Mouse (Mus musculus): ENCODE measurements around the gene Det1. TPM values are rescaled to one million over a fixed set of nuclear protein-coding genes. Genes with fewer than 3 reads are reported as not detected.

Gene Det1
- polyA plus RNA-seq, 1 experiment from 2014 or later: 13.9 TPM

DNA sequence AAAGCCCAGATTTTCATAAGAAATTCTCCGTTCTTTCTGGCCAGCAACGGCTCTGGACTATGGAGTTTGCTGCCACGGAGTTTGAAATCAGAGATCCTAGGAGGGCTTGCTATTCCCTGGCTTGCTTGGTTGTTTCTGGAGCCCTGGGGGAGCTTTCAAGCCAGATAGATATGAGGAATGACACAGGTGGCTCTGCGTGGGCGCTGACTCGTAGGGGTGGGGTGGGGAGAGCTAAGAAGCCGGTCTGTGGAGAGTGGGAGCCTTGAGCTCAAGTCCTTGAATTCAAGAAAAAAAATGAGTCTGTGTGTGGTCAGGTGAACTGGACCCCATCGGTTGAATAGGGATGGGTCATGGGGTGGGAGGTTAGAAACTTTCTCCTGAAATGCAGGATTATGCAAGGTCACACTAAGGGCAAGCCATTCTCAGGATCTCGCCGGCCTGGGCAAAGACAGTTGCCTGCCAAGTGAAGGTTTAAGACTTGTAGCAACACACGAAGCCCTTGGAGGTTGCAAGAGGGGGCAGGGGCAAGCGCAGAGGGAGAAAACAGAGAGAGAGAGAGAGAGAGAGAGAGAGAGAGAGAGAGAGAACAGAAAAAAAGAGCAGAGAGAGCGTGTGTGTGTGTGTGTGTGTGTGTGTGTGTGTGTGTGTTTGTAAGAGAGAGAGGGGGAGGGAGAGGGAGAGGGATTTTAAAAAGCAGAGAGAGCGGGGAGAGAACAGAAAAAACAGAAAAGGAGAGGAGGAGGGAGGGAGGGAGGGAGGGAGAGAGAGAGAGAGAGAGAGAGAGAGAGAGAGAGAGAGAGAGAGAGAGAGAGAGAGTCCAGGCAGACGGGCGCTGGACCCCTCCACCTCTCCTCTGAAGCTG is 34.8 kb upstream of the Det1 start:
- Histone ChIP-seq H3K36me3 (ENCODE audit: insufficient read depth, low read length) (no peaks in the 10 kb centered on the region), H3K27me3 (ENCODE audit: insufficient read depth, low read length) (peaks cover 26% of the 10 kb centered on the region), H3K27ac (no peak overlapping the region), H3K9ac (ENCODE audit: low read depth, low read length) (no peak overlapping the region), H3K4me3 (replicated peaks; ENCODE audit: low read depth, low read length) (0 out of 2 replicates have a peak overlapping the region, but pooled peaks have one; percentile 1), H3K4me1 (replicated peaks; ENCODE audit: insufficient read depth, low read length) (no peaks in the 10 kb centered on the region), H3K4me2 (ENCODE audit: low read length) (peak overlapping the region; percentile 43), H3K9me3 (replicated peaks; ENCODE audit: low read length) (no peaks in the 10 kb centered on the region)
- DNase-seq (ENCODE audit: low spot score) (no peak), ATAC-seq (replicated peaks; ENCODE audit: low FRiP score, low read depth) (no peak)
- no peak for TF ChIP-seq CTCF (IDR thresholded peaks at IDR 0.05; ENCODE audit: low read depth)
- 14% methylated on average over 14 of the region's 16 CpGs for WGBS

DNA sequence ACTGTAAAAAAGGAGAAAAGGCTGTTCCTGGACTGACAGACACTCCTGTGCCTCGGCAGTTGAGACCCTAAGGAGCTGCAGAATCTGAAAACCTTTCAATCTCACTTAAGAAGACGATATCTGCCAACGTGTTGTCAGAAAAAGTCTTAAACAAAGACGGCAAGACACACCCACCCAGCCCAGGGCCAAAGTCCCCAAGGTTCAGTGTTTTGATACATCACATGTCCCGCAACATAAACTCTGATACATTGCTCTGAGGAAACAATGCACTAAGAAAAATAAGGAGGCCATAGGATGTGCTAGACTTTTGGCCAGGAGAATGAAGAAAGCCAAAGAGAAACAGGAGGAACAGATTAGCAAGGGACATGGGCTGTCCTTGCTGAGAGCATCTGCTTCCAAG is 25.8 kb upstream of the Det1 start:
- ATAC-seq (replicated peaks; ENCODE audit: low FRiP score, low read depth) (no peak), DNase-seq (ENCODE audit: low spot score) (no peak)
- no peak overlapping the region for H3K4me3 ChIP-seq (replicated peaks; ENCODE audit: low read depth, low read length)
- H3K9me3 ChIP-seq (replicated peaks; ENCODE audit: low read length): no peaks in the 10 kb centered on the region
- H3K27ac ChIP-seq: no peak overlapping the region
- H3K4me2 ChIP-seq (ENCODE audit: low read length): no peak overlapping the region
- no peaks in the 10 kb centered on the region for H3K27me3 ChIP-seq (ENCODE audit: insufficient read depth, low read length)
- WGBS: 58% methylated on average over 5 of the region's 5 CpGs
- TF ChIP-seq CTCF (IDR thresholded peaks at IDR 0.05; ENCODE audit: low read depth): no peak
- H3K9ac ChIP-seq (ENCODE audit: low read depth, low read length): no peak overlapping the region
- H3K36me3 ChIP-seq (ENCODE audit: insufficient read depth, low read length): no peaks in the 10 kb centered on the region
- H3K4me1 ChIP-seq (replicated peaks; ENCODE audit: insufficient read depth, low read length): no peaks in the 10 kb centered on the region

DNA sequence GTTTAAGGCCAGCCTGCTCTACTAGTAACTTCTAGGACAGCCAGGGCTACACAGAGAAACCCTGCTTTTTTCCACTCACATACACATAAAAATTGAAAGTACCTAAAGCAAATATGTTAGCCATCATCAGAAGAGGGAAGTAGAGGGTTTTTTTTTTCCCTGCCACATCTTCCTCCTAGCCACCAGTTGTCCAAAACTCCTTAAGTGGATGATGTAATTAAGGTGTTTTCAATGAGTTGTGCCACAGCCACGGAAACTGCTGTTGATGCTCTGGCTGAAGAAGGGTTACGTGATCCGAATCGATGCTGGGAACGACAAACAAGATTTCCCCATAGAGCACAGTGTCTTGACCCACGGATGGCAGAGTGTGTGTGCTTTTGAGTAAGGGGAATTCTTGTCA is 25.3 kb upstream of the Det1 start:
- no peak for TF ChIP-seq CTCF (IDR thresholded peaks at IDR 0.05; ENCODE audit: low read depth)
- Histone ChIP-seq H3K4me2 (ENCODE audit: low read length) (no peak overlapping the region), H3K36me3 (ENCODE audit: insufficient read depth, low read length) (no peaks in the 10 kb centered on the region), H3K4me1 (replicated peaks; ENCODE audit: insufficient read depth, low read length) (no peaks in the 10 kb centered on the region), H3K27ac (no peak overlapping the region), H3K27me3 (ENCODE audit: insufficient read depth, low read length) (no peaks in the 10 kb centered on the region), H3K9me3 (replicated peaks; ENCODE audit: low read length) (no peaks in the 10 kb centered on the region), H3K4me3 (replicated peaks; ENCODE audit: low read depth, low read length) (no peak overlapping the region), H3K9ac (ENCODE audit: low read depth, low read length) (no peak overlapping the region)
- no peak for DNase-seq (ENCODE audit: low spot score)
- WGBS: 83% methylated on average over 6 of the region's 6 CpGs
- ATAC-seq (replicated peaks; ENCODE audit: low FRiP score, low read depth): no peak

DNA sequence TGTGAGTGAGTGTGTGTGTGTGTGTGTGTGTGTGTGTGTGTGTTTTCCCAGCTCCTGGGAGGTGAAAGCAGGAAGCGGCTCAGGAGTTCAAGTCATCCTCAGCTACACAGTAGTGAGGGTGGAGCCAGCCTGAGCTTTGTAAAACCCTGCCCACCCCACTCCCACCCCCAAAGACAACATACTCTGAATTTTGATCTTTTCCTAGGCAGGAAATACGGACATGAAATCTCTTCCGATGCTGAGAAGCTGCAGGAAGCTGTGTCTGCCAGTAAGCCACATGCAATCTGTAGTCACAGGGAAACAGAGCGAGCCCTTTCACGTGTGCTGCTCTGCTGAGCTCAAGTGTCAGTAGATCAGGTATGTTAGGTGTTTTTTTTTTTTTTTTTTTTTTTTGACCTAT is 21.7 kb upstream of the Det1 start:
- 25% methylated on average over 5 of the region's 5 CpGs for WGBS
- Histone ChIP-seq H3K9ac (ENCODE audit: low read depth, low read length) (no peak overlapping the region), H3K4me1 (replicated peaks; ENCODE audit: insufficient read depth, low read length) (no peaks in the 10 kb centered on the region), H3K27ac (no peak overlapping the region), H3K9me3 (replicated peaks; ENCODE audit: low read length) (no peaks in the 10 kb centered on the region), H3K36me3 (ENCODE audit: insufficient read depth, low read length) (no peaks in the 10 kb centered on the region), H3K27me3 (ENCODE audit: insufficient read depth, low read length) (no peaks in the 10 kb centered on the region), H3K4me2 (ENCODE audit: low read length) (no peak overlapping the region), H3K4me3 (replicated peaks; ENCODE audit: low read depth, low read length) (no peak overlapping the region)
- ATAC-seq (replicated peaks; ENCODE audit: low FRiP score, low read depth): no peak
- no peak for TF ChIP-seq CTCF (IDR thresholded peaks at IDR 0.05; ENCODE audit: low read depth)
- peak; percentile 36 for DNase-seq (ENCODE audit: low spot score)

DNA sequence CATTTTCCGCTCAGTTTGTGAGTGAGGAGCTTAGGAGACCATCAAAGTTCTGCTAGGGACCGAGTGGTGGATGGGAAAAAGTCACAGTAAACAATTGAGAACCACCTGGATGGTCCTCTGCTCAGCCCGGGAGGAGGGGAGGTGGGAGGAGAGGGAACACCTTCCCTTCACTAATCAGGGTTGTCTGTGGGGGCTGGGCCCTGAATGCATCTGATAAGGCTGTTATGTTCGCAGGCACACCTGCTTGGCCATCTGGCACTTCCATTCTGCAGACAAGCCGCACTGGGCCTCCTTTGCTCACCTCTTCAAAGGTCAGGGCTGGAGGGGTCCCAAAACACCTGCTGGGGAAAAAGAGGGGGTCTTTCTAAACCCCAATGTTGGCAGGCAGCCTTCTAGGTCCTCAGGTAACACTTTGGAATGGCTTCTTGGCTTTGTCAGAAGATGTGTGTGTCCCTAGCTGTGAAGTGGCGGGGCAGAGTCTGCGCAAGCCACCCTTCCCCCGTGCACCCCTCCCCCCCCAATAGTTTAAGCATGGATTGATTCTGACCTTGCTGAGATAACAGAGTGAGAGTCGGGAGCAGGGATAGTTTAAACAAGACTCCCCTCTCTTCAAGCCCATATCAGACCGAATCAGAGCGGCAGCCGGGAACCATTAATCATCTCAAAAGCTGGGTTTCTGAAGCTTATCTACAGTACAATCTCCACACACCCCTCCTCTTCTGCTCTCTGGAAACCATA is 18.3 kb upstream of the Det1 start:
- no peaks in the 10 kb centered on the region for H3K4me1 ChIP-seq (replicated peaks; ENCODE audit: insufficient read depth, low read length)
- H3K4me3 ChIP-seq (replicated peaks; ENCODE audit: low read depth, low read length): no peak overlapping the region
- H3K9me3 ChIP-seq (replicated peaks; ENCODE audit: low read length): no peaks in the 10 kb centered on the region
- H3K9ac ChIP-seq (ENCODE audit: low read depth, low read length): no peak overlapping the region
- DNase-seq (ENCODE audit: low spot score) (no peak), ATAC-seq (replicated peaks; ENCODE audit: low FRiP score, low read depth) (no peak)
- no peak for TF ChIP-seq CTCF (IDR thresholded peaks at IDR 0.05; ENCODE audit: low read depth)
- no peaks in the 10 kb centered on the region for H3K36me3 ChIP-seq (ENCODE audit: insufficient read depth, low read length)
- no peak overlapping the region for H3K4me2 ChIP-seq (ENCODE audit: low read length)
- WGBS: 47% methylated on average over 12 of the region's 12 CpGs
- H3K27ac ChIP-seq: no peak overlapping the region
- H3K27me3 ChIP-seq (ENCODE audit: insufficient read depth, low read length): no peaks in the 10 kb centered on the region

DNA sequence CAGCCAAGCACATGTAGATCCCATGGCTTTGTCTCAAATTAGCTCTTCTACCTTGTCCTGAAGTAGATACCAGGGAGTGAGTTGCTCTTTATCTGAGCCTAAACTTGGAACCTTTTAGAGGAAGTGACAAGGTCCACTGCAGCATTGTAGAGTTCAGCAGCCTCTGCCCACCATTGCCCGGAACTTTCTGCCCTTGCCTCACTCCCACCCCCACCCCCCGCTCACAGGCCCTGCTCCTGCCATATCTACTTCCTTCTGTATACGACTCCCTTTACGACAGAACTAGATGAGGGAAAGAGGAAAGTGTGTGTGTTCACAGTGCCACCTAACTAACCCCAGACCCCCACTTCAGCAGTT is 17.4 kb upstream of the Det1 start:
- no peak overlapping the region for H3K9ac ChIP-seq (ENCODE audit: low read depth, low read length)
- H3K27me3 ChIP-seq (ENCODE audit: insufficient read depth, low read length): no peaks in the 10 kb centered on the region
- no peaks in the 10 kb centered on the region for H3K4me1 ChIP-seq (replicated peaks; ENCODE audit: insufficient read depth, low read length)
- no peak overlapping the region for H3K4me2 ChIP-seq (ENCODE audit: low read length)
- no peak for DNase-seq (ENCODE audit: low spot score)
- ATAC-seq (replicated peaks; ENCODE audit: low FRiP score, low read depth): no peak
- no peaks in the 10 kb centered on the region for H3K9me3 ChIP-seq (replicated peaks; ENCODE audit: low read length)
- WGBS: 45% methylated on average over 4 of the region's 4 CpGs
- no peak for TF ChIP-seq CTCF (IDR thresholded peaks at IDR 0.05; ENCODE audit: low read depth)
- no peak overlapping the region for H3K27ac ChIP-seq
- no peak overlapping the region for H3K4me3 ChIP-seq (replicated peaks; ENCODE audit: low read depth, low read length)
- H3K36me3 ChIP-seq (ENCODE audit: insufficient read depth, low read length): no peaks in the 10 kb centered on the region
